Mouse (Mus musculus) embryonic facial prominence, embryonic 11.5 days (tissue): Measurements from ENCODE around the gene Fars2. TPM values are rescaled to one million over a fixed set of nuclear protein-coding genes. Genes with fewer than 3 reads are reported as not detected.

Source experiments
- ATAC-seq: fragments of 200-750 bp; cut with Nextera tagmentation; replicated peaks from 2 replicates; pipeline ENCODE4 v1.8.0; 2017; ENCODE audit warnings: low read depth; ENCODE audit not compliant: insufficient number of reproducible peaks, low FRiP score, low TSS enrichment
- DNase-seq: peaks from one replicate; pipeline ENCODE4 v3.0.0-alpha.2; 2015; ENCODE audit warnings: low spot score
- H3K27ac ChIP-seq: fragments of 300-500 bp; sonication (generic); replicated peaks from 2 replicates; pipeline ENCODE4 v1.5.1; 2014; ENCODE audit warnings: mild to moderate bottlenecking, low read depth, low read length, control low read depth
- H3K27me3 ChIP-seq: fragments of 300-500 bp; sonication (generic); 2 replicates; pipeline ENCODE4 v1.6.1; 2014; ENCODE audit warnings: mild to moderate bottlenecking, low read length, moderate library complexity, mixed read lengths; ENCODE audit not compliant: control insufficient read depth, insufficient read depth
- H3K36me3 ChIP-seq: fragments of 300-500 bp; sonication (generic); replicated peaks from 2 replicates; pipeline ENCODE4 v1.6.1; 2014; ENCODE audit warnings: low read depth, mild to moderate bottlenecking, low read length, moderate library complexity, mixed read lengths; ENCODE audit not compliant: control insufficient read depth, insufficient read depth
- H3K4me1 ChIP-seq: fragments of 300-500 bp; sonication (generic); 2 replicates; pipeline ENCODE4 v1.6.1; 2014; ENCODE audit warnings: low read length, mixed read lengths; ENCODE audit not compliant: control insufficient read depth, insufficient read depth
- H3K4me2 ChIP-seq: fragments of 300-500 bp; sonication (generic); 2 replicates; pipeline ENCODE4 v1.6.1; 2014; ENCODE audit warnings: low read depth, mild to moderate bottlenecking, control low read depth, low read length, moderate library complexity
- H3K4me3 ChIP-seq: fragments of 300-500 bp; sonication (generic); 2 replicates; pipeline ENCODE4 v1.5.1; 2014; ENCODE audit warnings: low read depth, low read length, control low read depth
- H3K9ac ChIP-seq: fragments of 300-500 bp; sonication (generic); replicated peaks from 2 replicates; pipeline ENCODE4 v1.6.1; 2014; ENCODE audit warnings: mild to moderate bottlenecking, control low read depth, low read length
- H3K9me3 ChIP-seq: fragments of 300-500 bp; sonication (generic); replicated peaks from 2 replicates; pipeline ENCODE4 v1.6.1; 2016; ENCODE audit warnings: mild to moderate bottlenecking, low read length, inconsistent platforms, mixed read lengths; ENCODE audit not compliant: control insufficient read depth
- WGBS: fragments of 180-500 bp; shearing (Covaris S2); extraction: QIAGEN DNeasy Blood & Tissue Kit; methylation state at CpG from one replicate; pipeline ENCODE4 v1.1.7; 2014; 5-methylcytosine and 5-hydroxymethylcytosine counted together
- polyA plus RNA-seq: library from polyadenylated mRNA; unstranded; fragments of >200 nt; fragmentation: Nextera tagmentation; extraction: Ambion mirVana; gene quantifications from 2 replicates; pipeline ENCODE4 v1.2.1, GENCODE M21; 2014

Gene Fars2
- polyA plus RNA-seq, 1 experiment from 2014 or later = 28.1 TPM

GRCm38 (mm10) chr13:36683581-36683980 is 566.4 kb downstream of the Fars2 start:
- Histone ChIP-seq H3K36me3 (no peaks in the 10 kb centered on the region), H3K4me2 (no peak overlapping the region), H3K4me1 (no peaks in the 10 kb centered on the region), H3K9me3 (no peaks in the 10 kb centered on the region), H3K27me3 (no peaks in the 10 kb centered on the region), H3K27ac (no peak overlapping the region), H3K9ac (no peak overlapping the region), H3K4me3 (no peak overlapping the region)
- DNase-seq (no peak), ATAC-seq (no peak)
- WGBS = 85% methylated on average over 4 of the region's 4 CpGs

- WGBS = 73% methylated on average over 7 of the region's 7 CpGs
- Histone ChIP-seq H3K36me3 (no peaks in the 10 kb centered on the region), H3K9me3 (no peaks in the 10 kb centered on the region), H3K27ac (no peak overlapping the region), H3K9ac (no peak overlapping the region), H3K4me1 (no peaks in the 10 kb centered on the region), H3K4me2 (no peak overlapping the region), H3K4me3 (no peak overlapping the region), H3K27me3 (no peaks in the 10 kb centered on the region)
- no peak for DNase-seq
- no peak for ATAC-seq
These were observed 578.4 kb downstream of the Fars2 start for GRCm38 (mm10) chr13:36695516-36696201.

DNA sequence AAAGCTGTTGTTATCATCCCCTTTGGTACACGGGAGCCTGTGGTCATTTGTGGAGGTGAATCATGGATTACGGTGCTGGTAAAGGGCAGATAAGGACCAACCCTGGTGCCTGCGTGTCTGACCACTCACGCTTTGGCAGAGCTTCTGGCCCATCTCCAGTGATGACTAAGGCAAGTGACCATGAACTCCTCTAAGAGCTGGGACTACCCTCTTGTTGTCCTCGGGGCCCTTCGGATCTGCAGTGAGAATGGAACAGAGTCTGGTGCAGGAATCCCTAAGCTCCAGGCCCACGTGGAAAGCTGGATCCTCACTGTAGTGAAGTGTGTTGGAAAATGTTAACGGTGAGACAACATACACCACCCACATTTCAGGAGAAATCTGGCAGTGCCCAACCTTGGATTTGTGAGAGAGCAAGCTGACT is 579.1 kb downstream of the Fars2 start:
- Histone ChIP-seq H3K4me3 (no peak overlapping the region), H3K27me3 (no peaks in the 10 kb centered on the region), H3K9me3 (no peaks in the 10 kb centered on the region), H3K9ac (no peak overlapping the region), H3K4me2 (no peak overlapping the region), H3K36me3 (no peaks in the 10 kb centered on the region), H3K4me1 (no peaks in the 10 kb centered on the region), H3K27ac (no peak overlapping the region)
- no peak for ATAC-seq
- no peak for DNase-seq
- 82% methylated on average over 8 of the region's 8 CpGs for WGBS

GRCm38 (mm10) chr13:36707088-36707690 is 590.0 kb downstream of the Fars2 start:
- no peak overlapping the region for H3K9ac ChIP-seq
- no peak overlapping the region for H3K4me3 ChIP-seq
- no peak overlapping the region for H3K4me2 ChIP-seq
- H3K9me3 ChIP-seq = no peaks in the 10 kb centered on the region
- DNase-seq = no peak
- no peak overlapping the region for H3K27ac ChIP-seq
- no peaks in the 10 kb centered on the region for H3K27me3 ChIP-seq
- no peaks in the 10 kb centered on the region for H3K36me3 ChIP-seq
- no peaks in the 10 kb centered on the region for H3K4me1 ChIP-seq
- ATAC-seq = no peak
- 65% methylated on average over 3 of the region's 3 CpGs for WGBS

DNA sequence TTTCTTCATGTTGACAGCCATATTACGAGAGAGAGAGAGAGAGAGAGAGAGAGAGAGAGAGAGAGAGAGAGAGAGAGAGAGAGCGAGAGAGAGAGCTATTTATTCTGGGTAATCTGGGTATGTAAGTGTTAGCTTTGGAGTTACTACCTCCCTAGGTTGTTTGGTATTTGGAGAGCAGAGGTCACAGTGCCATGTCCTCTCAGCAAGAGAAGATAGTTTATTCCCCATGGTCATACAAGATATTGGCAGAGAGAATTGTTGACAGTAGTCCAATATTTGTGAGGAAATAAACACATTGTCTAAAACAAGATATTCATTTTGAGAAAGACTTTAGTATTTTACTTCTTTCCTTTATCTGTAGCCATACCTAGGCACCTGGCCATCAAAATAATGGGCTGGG is 596.9 kb downstream of the Fars2 start:
- WGBS = 72% methylated on average over 2 of the region's 2 CpGs
- Histone ChIP-seq H3K27ac (no peak overlapping the region), H3K27me3 (no peaks in the 10 kb centered on the region), H3K9me3 (no peaks in the 10 kb centered on the region), H3K36me3 (no peaks in the 10 kb centered on the region), H3K4me3 (no peak overlapping the region), H3K4me1 (no peaks in the 10 kb centered on the region), H3K4me2 (no peak overlapping the region), H3K9ac (no peak overlapping the region)
- DNase-seq (no peak), ATAC-seq (no peak)

- ATAC-seq = no peak
- Histone ChIP-seq H3K9me3 (no peaks in the 10 kb centered on the region), H3K36me3 (no peaks in the 10 kb centered on the region), H3K9ac (no peak overlapping the region), H3K27ac (no peak overlapping the region), H3K4me3 (no peak overlapping the region), H3K4me2 (no peak overlapping the region), H3K4me1 (no peaks in the 10 kb centered on the region), H3K27me3 (no peaks in the 10 kb centered on the region)
- no peak for DNase-seq
- WGBS = 57% methylated on average over 2 of the region's 2 CpGs
These were observed 599.5 kb downstream of the Fars2 start for GRCm38 (mm10) chr13:36716708-36717107.

DNA sequence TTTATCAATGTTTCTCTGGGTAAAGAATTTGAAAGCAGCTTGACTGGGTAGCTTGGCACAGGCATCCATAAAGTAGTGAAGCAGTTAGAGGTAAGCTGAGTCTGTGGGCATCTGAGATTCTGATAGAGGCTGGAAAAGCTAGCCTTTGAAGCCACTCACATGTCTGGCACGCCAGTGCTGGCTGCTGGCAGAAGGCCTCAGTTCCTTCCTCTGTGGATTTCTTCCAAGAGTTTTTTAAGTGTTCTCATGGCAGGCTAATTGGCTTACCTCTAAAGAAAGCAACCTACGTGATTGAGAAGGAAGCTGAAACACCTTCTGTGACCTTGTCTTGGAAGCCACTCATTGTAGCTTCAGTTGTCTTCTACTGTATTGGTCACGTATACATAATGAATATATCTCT is 600.2 kb downstream of the Fars2 start:
- 63% methylated on average over 3 of the region's 3 CpGs for WGBS
- no peaks in the 10 kb centered on the region for H3K36me3 ChIP-seq
- no peaks in the 10 kb centered on the region for H3K9me3 ChIP-seq
- H3K9ac ChIP-seq = no peak overlapping the region
- H3K27me3 ChIP-seq = peaks cover 5% of the 10 kb centered on the region; the same call in 1 of the 2 replicates
- no peak overlapping the region for H3K27ac ChIP-seq
- H3K4me1 ChIP-seq = no peaks in the 10 kb centered on the region
- DNase-seq = no peak
- H3K4me2 ChIP-seq = no peak overlapping the region
- no peak for ATAC-seq
- H3K4me3 ChIP-seq = no peak overlapping the region

- DNase-seq (no peak), ATAC-seq (no peak)
- H3K4me3 ChIP-seq = no peak overlapping the region
- no peaks in the 10 kb centered on the region for H3K4me1 ChIP-seq
- no peak overlapping the region for H3K27ac ChIP-seq
- no peak overlapping the region for H3K4me2 ChIP-seq
- H3K27me3 ChIP-seq = peaks cover 31% of the 10 kb centered on the region
- H3K9ac ChIP-seq = no peak overlapping the region
- no peaks in the 10 kb centered on the region for H3K36me3 ChIP-seq
- no peaks in the 10 kb centered on the region for H3K9me3 ChIP-seq
- 90% methylated on average over 5 of the region's 5 CpGs for WGBS
These were observed 603.2 kb downstream of the Fars2 start for GRCm38 (mm10) chr13:36720297-36721017.
